Mouse (Mus musculus) thymus, postnatal 4 days (tissue): ENCODE measurements at regions not wholly inside any gene's neighbourhood (a gene's known extent, or its start where the extent isn't known, plus 50 kb on each side); places are given as distances from the start of the nearest gene placed in this dataset.
"Not testable (repeated sequence)": the region's sequence is repeated elsewhere in the genome, so short reads cannot be mapped to it uniquely, and the experiment has no call there.

Experiments
- DNase-seq: peaks from one replicate; pipeline ENCODE4 v3.0.0; 2021

DNA sequence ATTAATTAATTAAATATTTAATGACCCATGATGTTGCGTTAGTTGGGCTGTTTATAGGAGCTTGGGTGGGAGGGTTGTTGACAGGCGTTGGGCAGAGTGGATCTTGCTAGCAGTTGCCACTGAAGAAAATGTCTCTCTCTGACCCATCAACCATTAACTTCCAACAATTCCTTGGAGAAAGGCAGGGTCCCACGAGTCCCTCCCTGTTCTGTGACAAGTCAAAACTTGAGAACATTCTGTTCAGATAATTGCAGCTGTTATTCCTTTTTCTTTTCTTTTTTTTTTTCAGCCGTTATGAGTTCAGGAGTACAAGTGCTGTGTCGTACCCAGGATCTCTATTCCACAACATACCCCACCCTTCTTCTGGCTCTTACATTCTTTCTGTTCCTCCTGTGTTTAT is 59.8 kb upstream of the Tnfrsf21 start:
- no peak for DNase-seq

- DNase-seq: no peak
Observed at GRCm38 (mm10) chr17:42954722-42955121, 61.6 kb upstream of the Tnfrsf21 start.

DNA sequence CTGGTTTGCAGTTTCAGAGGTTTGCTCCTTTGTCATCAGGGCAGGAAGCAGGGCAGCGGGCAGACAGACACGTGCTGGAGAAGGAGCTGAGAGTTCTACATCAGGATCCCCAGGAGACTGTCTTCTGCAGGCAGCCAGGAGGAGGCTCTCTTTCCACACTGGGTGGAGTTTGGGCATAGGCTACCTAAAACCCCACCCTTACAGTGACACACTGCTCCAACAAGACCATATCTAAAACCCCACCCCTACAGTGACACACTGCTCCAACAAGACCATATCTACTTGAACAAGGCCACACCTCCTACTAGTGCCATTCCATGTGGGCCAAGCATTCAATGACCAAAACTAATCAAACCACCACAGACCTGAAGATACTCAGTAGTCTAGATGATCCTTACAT is 68.0 kb upstream of the Cd2ap start:
- no peak for DNase-seq

- peak; percentile 51 for DNase-seq
Observed at GRCm38 (mm10) chr17:42943272-42943696, 66.8 kb upstream of the Cd2ap start.

GRCm38 (mm10) chr17:42939476-42939875 is 63.0 kb upstream of the Cd2ap start:
- no peak for DNase-seq

DNA sequence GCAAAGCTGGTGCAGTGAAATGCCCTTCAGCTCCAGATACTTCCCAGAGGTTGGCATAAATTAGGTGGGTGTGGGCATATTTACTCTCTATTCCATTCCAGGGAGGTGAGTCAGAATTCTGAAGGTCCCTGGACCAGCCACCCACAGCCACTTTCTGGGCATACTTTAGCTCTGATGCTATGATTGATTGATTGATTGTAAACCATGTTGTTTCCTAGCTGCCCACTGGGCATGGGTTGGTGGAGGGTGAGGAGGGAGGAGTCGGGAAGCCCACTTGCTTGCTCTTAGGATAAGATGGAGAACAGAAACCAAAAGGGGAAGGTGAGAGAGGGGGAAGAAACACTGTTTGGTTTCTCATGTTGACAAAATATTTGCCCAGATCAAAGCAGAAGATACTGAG is 62.1 kb upstream of the Cd2ap start:
- DNase-seq: no peak

GRCm38 (mm10) chr17:42937480-42937879 is 61.0 kb upstream of the Cd2ap start:
- not testable (repeated sequence) for DNase-seq

DNA sequence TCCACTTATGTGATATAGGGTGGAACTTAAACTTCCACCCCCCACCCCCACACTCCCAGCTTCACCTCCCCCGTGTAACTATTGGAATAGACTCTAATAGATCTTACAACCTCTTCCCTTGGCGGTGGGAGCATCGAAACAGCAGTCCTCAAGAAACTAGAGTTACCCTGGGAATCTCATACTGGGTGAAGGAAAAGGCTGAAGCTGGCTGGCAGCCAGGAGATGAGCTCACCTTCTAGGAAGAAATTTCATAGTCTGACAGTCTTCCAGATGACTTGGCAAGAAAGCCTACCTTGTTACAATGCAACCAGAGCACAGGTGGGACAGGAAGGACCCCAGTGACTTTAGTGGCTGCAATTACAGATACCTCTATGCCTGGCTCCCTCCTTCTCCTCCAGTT is 57.6 kb upstream of the Cd2ap start:
- DNase-seq: no peak

DNA sequence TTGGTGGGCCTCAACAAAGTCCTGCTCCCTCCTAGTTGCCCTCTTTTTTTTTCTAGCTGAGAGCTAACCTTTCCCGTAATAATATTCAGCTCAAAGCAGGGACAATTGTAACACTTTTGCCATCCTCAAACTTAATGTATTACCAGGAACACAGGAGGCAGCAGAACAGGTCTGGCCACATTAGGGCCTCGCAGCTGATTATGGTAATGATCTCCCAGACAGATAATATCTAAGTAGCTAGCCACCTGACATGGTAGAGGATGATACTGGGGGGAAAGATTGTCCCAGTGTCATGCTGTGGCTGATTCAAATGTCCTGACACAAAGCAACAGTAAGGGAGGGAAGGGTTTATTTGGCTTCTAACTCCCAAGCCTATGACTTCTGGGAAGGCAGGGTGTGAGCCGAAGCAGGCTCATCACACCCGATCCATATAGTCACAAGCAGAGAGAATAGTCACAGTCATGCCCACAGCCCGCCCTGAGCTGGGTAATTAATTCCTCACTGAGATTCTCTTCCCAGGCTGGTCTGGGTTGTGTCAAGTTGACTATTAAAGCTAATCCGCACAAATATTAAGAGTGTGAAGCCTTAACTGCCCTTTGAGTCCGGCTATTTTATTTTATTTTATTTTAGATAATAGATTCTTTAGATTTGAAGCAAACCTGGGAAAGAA is 57.0 kb upstream of the Cd2ap start:
- no peak for DNase-seq

GRCm38 (mm10) chr17:42927320-42927719 is 50.9 kb upstream of the Cd2ap start:
- no peak for DNase-seq
